In the genomic region with DNA sequence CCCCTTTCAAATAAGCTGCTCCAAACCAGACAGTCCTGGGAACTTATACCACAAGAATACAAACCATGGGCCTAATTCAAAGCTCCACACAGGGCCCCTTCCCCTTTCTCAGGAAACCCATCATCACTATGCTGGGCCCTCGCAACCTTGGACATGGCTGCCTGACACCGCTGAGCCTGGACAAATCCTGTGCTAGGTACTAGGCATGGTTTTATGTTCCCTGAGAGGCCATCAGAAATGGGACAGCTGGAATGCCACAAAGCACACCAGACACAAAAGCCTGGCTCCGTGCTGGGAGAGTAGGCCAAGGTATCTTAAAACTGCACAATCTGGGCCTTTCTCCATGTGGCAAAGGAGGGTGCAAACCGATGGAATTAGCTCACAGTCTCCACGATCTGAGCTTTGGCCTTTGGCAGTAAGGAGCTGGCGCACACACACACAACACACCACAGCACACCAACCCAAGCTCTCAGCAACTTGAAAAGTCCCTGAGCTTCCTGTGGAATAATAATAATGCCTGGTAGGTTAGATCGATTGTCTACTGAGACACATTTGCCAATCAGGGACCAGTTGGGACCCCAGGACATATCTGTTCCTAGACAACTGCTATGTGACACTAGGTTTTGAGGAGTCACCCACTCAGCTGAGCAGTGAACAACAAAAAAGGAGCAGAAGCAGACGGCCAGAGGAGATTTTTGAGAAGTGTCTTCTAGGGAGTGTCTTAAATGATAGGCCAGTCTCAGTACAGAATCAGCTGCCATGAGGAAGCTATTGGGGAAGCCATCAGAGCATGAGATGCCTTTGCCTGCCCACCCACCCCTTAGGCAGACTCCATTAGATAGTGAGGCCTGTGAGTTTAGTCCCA, we compare ENCODE assay signal across 21 mouse cellular contexts. TPM values are rescaled to one million over a fixed set of nuclear protein-coding genes. Genes with fewer than 3 reads are reported as not detected.
DNase-seq lines count a peak whose midpoint lies in the region; ATAC-seq and TF ChIP-seq lines count a peak whose summit lies in the region.
"Had no signal": no experiment of that assay in that cellular context is flagged by ENCODE, and none has a peak within 500 bp of the region (broad histone marks: within the 10 kb centered on the region; RNA-seq: fewer than 3 reads in every experiment).

No protein-coding gene starts in this region.

- peaks cover 22% of the 10 kb centered on the region for H3K4me1 ChIP-seq in heart, embryonic 12.5 days (replicated peaks)
- peaks cover 19% of the 10 kb centered on the region for H3K4me1 ChIP-seq in midbrain, embryonic 13.5 days (replicated peaks)
- H3K4me1 ChIP-seq in midbrain, embryonic 14.5 days (ENCODE audit: control insufficient read depth, insufficient read depth, low read length) = no peaks in the 10 kb centered on the region

- TF ChIP-seq CTCF in left cerebral cortex, adult 2 months (IDR thresholded peaks at IDR 0.05) = no peak

- DNase-seq in heart, postnatal 10 days = no peak
- no peak for DNase-seq in left cerebral cortex, adult 2 months (ENCODE audit: extremely low spot score in 1 of 2, low spot score in 2 of 2)
- DNase-seq in left cerebral cortex, adult 9 months (ENCODE audit: low spot score in 2 of 2) = no peak
- DNase-seq in midbrain, embryonic 14.5 days = no peak
- DNase-seq in adrenal gland, adult 8-10 months = no peak
- DNase-seq: adrenal gland, postnatal 14 days; cerebellum, adult 9-11 months; forebrain, postnatal 0 days; kidney, adult 9 months; kidney, postnatal 25 days; retina, postnatal 1 day; thymus, adult 18-20 months; thymus, postnatal 4 days had no signal

- H3K9me3 ChIP-seq in heart, embryonic 12.5 days (replicated peaks) = no peaks in the 10 kb centered on the region
- no peaks in the 10 kb centered on the region for H3K9me3 ChIP-seq in midbrain, embryonic 13.5 days
- H3K9me3 ChIP-seq in midbrain, embryonic 14.5 days (ENCODE audit: control insufficient read depth, low read length) = no peaks in the 10 kb centered on the region
- H3K9me3 ChIP-seq: hindbrain, embryonic 13.5 days; midbrain, embryonic 15.5 days; stomach, embryonic 15.5 days had no signal

- H3K9ac ChIP-seq in heart, embryonic 12.5 days = no peak overlapping the region
- no peak overlapping the region for H3K9ac ChIP-seq in midbrain, embryonic 13.5 days (replicated peaks)
- no peak overlapping the region for H3K9ac ChIP-seq in midbrain, embryonic 14.5 days (replicated peaks; ENCODE audit: low read length)
- H3K9ac ChIP-seq: forebrain, postnatal 0 days; hindbrain, embryonic 13.5 days; liver, embryonic 14.5 days; midbrain, embryonic 15.5 days; stomach, embryonic 15.5 days had no signal

- H3K36me3 ChIP-seq in heart, embryonic 12.5 days = peaks cover 52% of the 10 kb centered on the region
- H3K36me3 ChIP-seq in midbrain, embryonic 13.5 days = peaks cover 39% of the 10 kb centered on the region
- peaks cover 41% of the 10 kb centered on the region for H3K36me3 ChIP-seq in midbrain, embryonic 14.5 days (ENCODE audit: control insufficient read depth, insufficient read depth, low read length)
- H3K36me3 ChIP-seq: stomach, embryonic 15.5 days had no signal

- no peak for ATAC-seq in heart, embryonic 12.5 days (ENCODE audit: insufficient number of reproducible peaks, low FRiP score)
- ATAC-seq in midbrain, embryonic 13.5 days = no peak
- no peak for ATAC-seq in midbrain, embryonic 14.5 days (ENCODE audit: low FRiP score, low TSS enrichment)
- ATAC-seq: forebrain, postnatal 0 days; midbrain, embryonic 15.5 days; Patski had no signal

- H3K4me2 ChIP-seq in heart, embryonic 12.5 days = no peak overlapping the region
- no peak overlapping the region for H3K4me2 ChIP-seq in midbrain, embryonic 13.5 days (replicated peaks)
- H3K4me2 ChIP-seq in midbrain, embryonic 14.5 days (ENCODE audit: low read length) = no peak overlapping the region
- H3K4me2 ChIP-seq: hindbrain, embryonic 13.5 days; midbrain, embryonic 15.5 days; stomach, embryonic 15.5 days had no signal

- no peaks in the 10 kb centered on the region for H3K27me3 ChIP-seq in heart, embryonic 12.5 days (replicated peaks)
- H3K27me3 ChIP-seq in midbrain, embryonic 13.5 days = no peaks in the 10 kb centered on the region
- no peaks in the 10 kb centered on the region for H3K27me3 ChIP-seq in midbrain, embryonic 14.5 days (ENCODE audit: control insufficient read depth, insufficient read depth, low read length)
- H3K27me3 ChIP-seq: hindbrain, embryonic 13.5 days; midbrain, embryonic 15.5 days; Patski; stomach, embryonic 15.5 days had no signal

- WGBS in heart, embryonic 12.5 days = 84% methylated on average over 8 of the region's 8 CpGs
- 87% methylated on average over 8 of the region's 8 CpGs for WGBS in midbrain, embryonic 13.5 days
- WGBS in midbrain, embryonic 14.5 days = 90% methylated on average over 8 of the region's 8 CpGs

- 0 out of 2 replicates have a peak overlapping the region, but pooled peaks have one; percentile 10 for H3K27ac ChIP-seq in heart, embryonic 12.5 days (ENCODE audit: poor library complexity, severe bottlenecking)
- H3K27ac ChIP-seq in left cerebral cortex, adult 2 months = peak overlapping the region; percentile 96
- H3K27ac ChIP-seq in midbrain, embryonic 13.5 days = peak overlapping the region; percentile 2; the same call in 1 of the 2 replicates
- no peak overlapping the region for H3K27ac ChIP-seq in midbrain, embryonic 14.5 days (replicated peaks; ENCODE audit: low read depth, low read length)
- H3K27ac ChIP-seq: liver, embryonic 14.5 days; macrophage; stomach, embryonic 15.5 days had no signal

- no peak overlapping the region for H3K4me3 ChIP-seq in heart, embryonic 12.5 days
- no peak overlapping the region for H3K4me3 ChIP-seq in left cerebral cortex, adult 2 months
- H3K4me3 ChIP-seq in midbrain, embryonic 13.5 days (replicated peaks) = no peak overlapping the region
- no peak overlapping the region for H3K4me3 ChIP-seq in midbrain, embryonic 14.5 days (replicated peaks; ENCODE audit: low read depth, low read length)
- H3K4me3 ChIP-seq: hindbrain, embryonic 13.5 days; midbrain, embryonic 15.5 days; stomach, embryonic 15.5 days had no signal

- intact Hi-C loops in heart, postnatal 10 days (cut with DNase I) = no loop called here
- intact Hi-C loops in left cerebral cortex, adult 2 months (cut with DNase I) = no loop called here

RNA-seq across cellular contexts. Expression of a gene that starts 42.1 kb away (rescaled TPM):
- 27.9 and 29.2 TPM in 2 replicates for polyA plus RNA-seq in heart, embryonic 12.5 days (2016; fragmentation: Nextera tagmentation; extraction: Ambion mirVana)
- total RNA-seq in heart, postnatal 10 days (2021) = 100 to 1,000 TPM; 106 to 113 TPM
- 10 to 100 TPM; 20.2 to 23.2 TPM for total RNA-seq in left cerebral cortex, adult 2 months (2021)
- polyA plus RNA-seq in midbrain, embryonic 13.5 days (2015; fragmentation: Nextera tagmentation; extraction: Ambion mirVana) = 12.3 and 14.1 TPM in 2 replicates
- 6.7 and 10.3 TPM in 2 replicates for polyA plus RNA-seq in midbrain, embryonic 14.5 days (2014; fragmentation: Nextera tagmentation; extraction: Ambion mirVana)
- total RNA-seq in adrenal gland, adult 8-10 months (2022) = 10 to 100 TPM; 37.3 to 73.1 (median 61.3) TPM
- polyA plus RNA-seq: macrophage had no signal
